ENCODE assay signal across 12 mouse cellular contexts in genomic region chr14:76948481-76948880, GRCm38 (mm10).
A peak's percentile ranks its signal among the peaks of the same experiment; 100 is the strongest.
DNase-seq lines count a peak whose midpoint lies in the region; ATAC-seq and TF ChIP-seq lines count a peak whose summit lies in the region.
"Had no signal": no experiment of that assay in that cellular context is flagged by ENCODE, and none has a peak within 500 bp of the region (broad histone marks: within the 10 kb centered on the region; RNA-seq: fewer than 3 reads in every experiment).

No protein-coding gene starts in this region.

- ATAC-seq in heart, postnatal 0 days (ENCODE audit: insufficient read depth, low read depth) = no peak
- ATAC-seq in hindbrain, embryonic 15.5 days (ENCODE audit: low FRiP score, low read depth) = peak; percentile 45; the same call in 1 of the 2 replicates
- peak; percentile 59; the same call in 1 of the 2 replicates for ATAC-seq in neural tube, embryonic 15.5 days (ENCODE audit: low FRiP score)
- ATAC-seq: forebrain, postnatal 0 days; liver, postnatal 0 days had no signal

- no peaks in the 10 kb centered on the region for H3K36me3 ChIP-seq in heart, postnatal 0 days (replicated peaks; ENCODE audit: control insufficient read depth, insufficient read depth, low read length)
- no peaks in the 10 kb centered on the region for H3K36me3 ChIP-seq in hindbrain, embryonic 15.5 days
- no peaks in the 10 kb centered on the region for H3K36me3 ChIP-seq in neural tube, embryonic 15.5 days

- no peak overlapping the region for H3K4me2 ChIP-seq in heart, postnatal 0 days (ENCODE audit: low read depth, low read length)
- no peak overlapping the region for H3K4me2 ChIP-seq in hindbrain, embryonic 15.5 days
- no peak overlapping the region for H3K4me2 ChIP-seq in neural tube, embryonic 15.5 days

- peaks cover 53% of the 10 kb centered on the region for H3K4me1 ChIP-seq in heart, postnatal 0 days (ENCODE audit: control insufficient read depth, insufficient read depth)
- peaks cover 17% of the 10 kb centered on the region; the same call in 1 of the 2 replicates for H3K4me1 ChIP-seq in hindbrain, embryonic 15.5 days (replicated peaks)
- H3K4me1 ChIP-seq in neural tube, embryonic 15.5 days = peaks cover 23% of the 10 kb centered on the region

- TF ChIP-seq CTCF in heart, postnatal 0 days (IDR thresholded peaks at IDR 0.05; ENCODE audit: low read depth) = no peak

- H3K27ac ChIP-seq in heart, postnatal 0 days (ENCODE audit: low read depth) = peak overlapping the region; percentile 85
- peak overlapping the region; percentile 40; the same call in 1 of the 2 replicates for H3K27ac ChIP-seq in hindbrain, embryonic 15.5 days (replicated peaks)
- peak overlapping the region; percentile 71 for H3K27ac ChIP-seq in neural tube, embryonic 15.5 days (replicated peaks)
- H3K27ac ChIP-seq: left cerebral cortex, adult 2 months had no signal

- TF ChIP-seq EP300 in heart, postnatal 0 days (IDR thresholded peaks at IDR 0.05; ENCODE audit: low read depth) = no peak

- no peak overlapping the region for H3K9ac ChIP-seq in heart, postnatal 0 days (replicated peaks; ENCODE audit: low read depth, low read length)
- H3K9ac ChIP-seq in hindbrain, embryonic 15.5 days = no peak overlapping the region
- no peak overlapping the region for H3K9ac ChIP-seq in neural tube, embryonic 15.5 days (replicated peaks)
- H3K9ac ChIP-seq: forebrain, postnatal 0 days; liver, postnatal 0 days had no signal

- no peak overlapping the region for H3K4me3 ChIP-seq in heart, postnatal 0 days (ENCODE audit: low read depth, low read length)
- H3K4me3 ChIP-seq in hindbrain, embryonic 15.5 days = no peak overlapping the region
- no peak overlapping the region for H3K4me3 ChIP-seq in neural tube, embryonic 15.5 days (replicated peaks)
- H3K4me3 ChIP-seq: left cerebral cortex, adult 2 months had no signal

- DNase-seq in heart, postnatal 0 days (ENCODE audit: low spot score) = no peak
- no peak for DNase-seq in heart, adult 8-10 months (ENCODE audit: low spot score)
- peak; percentile 20 for DNase-seq in lung, postnatal 10 days
- no peak for DNase-seq in lung, postnatal 25 days (ENCODE audit: low spot score)
- DNase-seq in frontal cortex, postnatal 25 days (ENCODE audit: low spot score in 2 of 2) = no peak
- no peak for DNase-seq in adrenal gland, adult 8-10 months
- DNase-seq: forebrain, postnatal 0 days; liver, postnatal 0 days; right cerebral cortex, adult 18-20 months had no signal

- H3K9me3 ChIP-seq in heart, postnatal 0 days (replicated peaks; ENCODE audit: control insufficient read depth, low read length) = no peaks in the 10 kb centered on the region
- H3K9me3 ChIP-seq in hindbrain, embryonic 15.5 days = no peaks in the 10 kb centered on the region
- no peaks in the 10 kb centered on the region for H3K9me3 ChIP-seq in neural tube, embryonic 15.5 days (replicated peaks)

- no peaks in the 10 kb centered on the region for H3K27me3 ChIP-seq in heart, postnatal 0 days (ENCODE audit: control insufficient read depth, insufficient read depth, low read length)
- no peaks in the 10 kb centered on the region for H3K27me3 ChIP-seq in hindbrain, embryonic 15.5 days
- no peaks in the 10 kb centered on the region for H3K27me3 ChIP-seq in neural tube, embryonic 15.5 days (replicated peaks)

- WGBS in heart, postnatal 0 days = 66% methylated on average over 6 of the region's 6 CpGs
- WGBS in hindbrain, embryonic 15.5 days = 44% methylated on average over 6 of the region's 6 CpGs
- WGBS in neural tube, embryonic 15.5 days = 41% methylated on average over 6 of the region's 6 CpGs
